Mouse (Mus musculus) testis, adult 2 months (tissue): ENCODE measurements at regions not wholly inside any gene's neighbourhood (a gene's known extent, or its start where the extent isn't known, plus 50 kb on each side); places are given as distances from the start of the nearest gene placed in this dataset.

Source experiments
- H3K27ac ChIP-seq: fragments of 200-500 bp; 2 replicates; pipeline ENCODE4 v1.5.1; 2012; ENCODE audit warnings: low read depth, low read length; ENCODE audit not compliant: control insufficient read depth, insufficient read depth
- H3K27me3 ChIP-seq: fragments of 200-500 bp; 2 replicates; pipeline ENCODE4 v1.6.1; 2012; ENCODE audit warnings: mild to moderate bottlenecking, low read length, moderate library complexity; ENCODE audit not compliant: control insufficient read depth, insufficient read depth
- H3K36me3 ChIP-seq: fragments of 200-500 bp; 2 replicates; pipeline ENCODE4 v1.6.1; 2012; ENCODE audit warnings: mild to moderate bottlenecking, low read length; ENCODE audit not compliant: control insufficient read depth, insufficient read depth
- H3K4me1 ChIP-seq: fragments of 200-500 bp; 2 replicates; pipeline ENCODE4 v1.6.1; 2012; ENCODE audit warnings: low read length; ENCODE audit not compliant: control insufficient read depth, insufficient read depth
- H3K4me3 ChIP-seq: fragments of 200-500 bp; 2 replicates; pipeline ENCODE4 v1.5.1; 2012; ENCODE audit warnings: low read depth, mild to moderate bottlenecking, low read length, moderate library complexity, mixed read lengths; ENCODE audit not compliant: control insufficient read depth
- CTCF ChIP-seq: fragments of 200-500 bp; IDR thresholded peaks from 2 replicates; pipeline ENCODE4 v1.5.1; 2012; ENCODE audit warnings: low read depth, mild to moderate bottlenecking, inconsistent platforms, low read length, moderate library complexity; ENCODE audit not compliant: control insufficient read depth, insufficient read depth, insufficient replicate concordance
- POLR2A ChIP-seq: fragments of 200-500 bp; IDR thresholded peaks from 2 replicates; pipeline ENCODE4 v1.6.1; 2012; ENCODE audit warnings: low read depth, mild to moderate bottlenecking, inconsistent platforms, low read length, moderate library complexity; ENCODE audit not compliant: control insufficient read depth

GRCm38 (mm10) chr11:112137401-112138020 lies 644.5 kb upstream of the Sox9 start:
- Histone ChIP-seq H3K4me1 (no peaks in the 10 kb centered on the region), H3K4me3 (no peak overlapping the region), H3K27ac (no peak overlapping the region), H3K27me3 (no peaks in the 10 kb centered on the region), H3K36me3 (no peaks in the 10 kb centered on the region)
- TF ChIP-seq CTCF = no peak
- TF ChIP-seq POLR2A = no peak

GRCm38 (mm10) chr11:112140058-112140457 lies 642.0 kb upstream of the Sox9 start:
- Histone ChIP-seq H3K27me3 (no peaks in the 10 kb centered on the region), H3K27ac (no peak overlapping the region), H3K4me1 (no peaks in the 10 kb centered on the region), H3K4me3 (no peak overlapping the region), H3K36me3 (no peaks in the 10 kb centered on the region)
- no peak for TF ChIP-seq POLR2A
- no peak for TF ChIP-seq CTCF

- Histone ChIP-seq H3K4me3 (no peak overlapping the region), H3K27me3 (no peaks in the 10 kb centered on the region), H3K36me3 (no peaks in the 10 kb centered on the region), H3K27ac (no peak overlapping the region), H3K4me1 (no peaks in the 10 kb centered on the region)
- TF ChIP-seq POLR2A = no peak
- no peak for TF ChIP-seq CTCF
Observed at GRCm38 (mm10) chr11:112140495-112140894, 641.5 kb upstream of the Sox9 start.

GRCm38 (mm10) chr11:112140912-112141311 lies 641.1 kb upstream of the Sox9 start:
- TF ChIP-seq POLR2A = no peak
- no peak for TF ChIP-seq CTCF
- Histone ChIP-seq H3K36me3 (no peaks in the 10 kb centered on the region), H3K4me3 (no peak overlapping the region), H3K27ac (no peak overlapping the region), H3K27me3 (no peaks in the 10 kb centered on the region), H3K4me1 (no peaks in the 10 kb centered on the region)

GRCm38 (mm10) chr11:112152051-112152450 lies 630.0 kb upstream of the Sox9 start:
- Histone ChIP-seq H3K27ac (no peak overlapping the region), H3K27me3 (no peaks in the 10 kb centered on the region), H3K4me3 (no peak overlapping the region), H3K36me3 (no peaks in the 10 kb centered on the region), H3K4me1 (peaks cover 5% of the 10 kb centered on the region)
- no peak for TF ChIP-seq CTCF
- no peak for TF ChIP-seq POLR2A

- H3K4me3 ChIP-seq = no peak overlapping the region
- TF ChIP-seq CTCF (no peak), POLR2A (no peak)
- H3K27ac ChIP-seq = no peak overlapping the region
- H3K27me3 ChIP-seq = no peaks in the 10 kb centered on the region
- no peaks in the 10 kb centered on the region for H3K36me3 ChIP-seq
- H3K4me1 ChIP-seq = peaks cover 5% of the 10 kb centered on the region
Observed at GRCm38 (mm10) chr11:112153198-112153597, 628.8 kb upstream of the Sox9 start.

GRCm38 (mm10) chr11:112154712-112155319 lies 627.2 kb upstream of the Sox9 start:
- Histone ChIP-seq H3K4me1 (peaks cover 5% of the 10 kb centered on the region), H3K4me3 (no peak overlapping the region; the same call in 1 of the 2 replicates), H3K27ac (no peak overlapping the region), H3K36me3 (no peaks in the 10 kb centered on the region), H3K27me3 (no peaks in the 10 kb centered on the region)
- TF ChIP-seq CTCF (no peak), POLR2A (no peak)
